Mouse (Mus musculus) heart, adult 11 months (tissue): Measurements from ENCODE around the gene Nfe2l2.

Experiments
- DNase-seq: peaks from one replicate; pipeline ENCODE4 v3.0.0; 2022

The Nfe2l2 gene

GRCm38 (mm10) chr2:75684526-75684925 is 19.9 kb downstream of the Nfe2l2 start:
- peak; percentile 51 for DNase-seq

- peak; percentile 99 for DNase-seq
These were observed 21.3 kb downstream of the Nfe2l2 start for GRCm38 (mm10) chr2:75682978-75683709.

- peak; percentile 92 for DNase-seq
These were observed 23.0 kb downstream of the Nfe2l2 start for GRCm38 (mm10) chr2:75681439-75681838.

- peak; percentile 77 for DNase-seq
These were observed 24.5 kb downstream of the Nfe2l2 start for GRCm38 (mm10) chr2:75679947-75680346.

- DNase-seq = peak; percentile 86
These were observed 27.9 kb downstream of the Nfe2l2 start for GRCm38 (mm10) chr2:75676567-75676966.

- DNase-seq = peak; percentile 52
These were observed 31.9 kb downstream of the Nfe2l2 start for GRCm38 (mm10) chr2:75672561-75672960.

GRCm38 (mm10) chr2:75671337-75671660 is 33.1 kb downstream of the Nfe2l2 start:
- DNase-seq = peak; percentile 85

GRCm38 (mm10) chr2:75670446-75671336 is 33.8 kb downstream of the Nfe2l2 start:
- peak; percentile 44 for DNase-seq

GRCm38 (mm10) chr2:75669491-75670445 is 34.7 kb downstream of the Nfe2l2 start:
- DNase-seq = peak; percentile 63

GRCm38 (mm10) chr2:75661106-75661505 is 43.3 kb downstream of the Nfe2l2 start:
- DNase-seq = peak; percentile 70

- DNase-seq = peak; percentile 65
These were observed 44.0 kb downstream of the Nfe2l2 start for GRCm38 (mm10) chr2:75660255-75660948.

GRCm38 (mm10) chr2:75659629-75659960 is 44.8 kb downstream of the Nfe2l2 start:
- peak; percentile 99 for DNase-seq

- peak; percentile 100 for DNase-seq
These were observed 45.5 kb downstream of the Nfe2l2 start, which contains the start of gene Hnrnpa3 for GRCm38 (mm10) chr2:75658727-75659628. Gene Hnrnpa3, plus strand, starts transcription at chr2:75659261.

- DNase-seq = peak; percentile 94
These were observed 46.3 kb downstream of the Nfe2l2 start for GRCm38 (mm10) chr2:75657907-75658691.

GRCm38 (mm10) chr2:75656924-75657323 is 47.5 kb downstream of the Nfe2l2 start:
- DNase-seq = peak; percentile 83

GRCm38 (mm10) chr2:75654679-75655078 is 49.8 kb downstream of the Nfe2l2 start:
- DNase-seq = peak; percentile 14

GRCm38 (mm10) chr2:75653150-75653549 is 51.3 kb downstream of the Nfe2l2 start:
- peak; percentile 67 for DNase-seq

GRCm38 (mm10) chr2:75650437-75650836 is 54.0 kb downstream of the Nfe2l2 start:
- no peak for DNase-seq

GRCm38 (mm10) chr2:75645251-75645650 is 59.2 kb downstream of the Nfe2l2 start:
- DNase-seq = peak; percentile 74

GRCm38 (mm10) chr2:75643950-75644349 is 60.5 kb downstream of the Nfe2l2 start:
- DNase-seq = peak; percentile 79
